Mouse (Mus musculus) mesoderm, embryonic 11.5 days (tissue): ENCODE results near the gene Nectin1.

Source experiments
- DNase-seq: peaks from one replicate; pipeline ENCODE4 v3.0.0-alpha.2; 2012; ENCODE audit warnings: low read depth, low spot score

Gene Nectin1

DNA sequence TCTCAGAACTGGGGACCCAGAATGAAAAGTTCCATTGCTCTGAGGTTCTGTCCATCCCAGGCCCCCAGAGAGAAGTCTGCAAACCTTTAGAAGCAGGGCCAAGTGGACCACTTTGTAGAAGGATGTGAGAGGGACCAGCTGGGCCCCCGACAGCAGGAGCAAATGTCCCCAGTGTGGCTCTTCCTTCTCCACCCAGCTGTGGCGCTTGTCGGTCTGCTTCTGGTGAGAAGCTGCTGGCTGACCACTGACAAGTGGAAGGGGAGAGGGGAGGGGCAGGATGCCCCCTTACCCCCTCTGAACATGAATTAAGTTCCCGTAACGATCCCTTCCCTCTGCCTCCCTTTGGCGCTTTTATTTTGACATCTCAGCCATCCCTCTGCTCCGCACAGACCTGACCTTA is 54.0 kb downstream of the Nectin1 start:
- DNase-seq = no peak

DNA sequence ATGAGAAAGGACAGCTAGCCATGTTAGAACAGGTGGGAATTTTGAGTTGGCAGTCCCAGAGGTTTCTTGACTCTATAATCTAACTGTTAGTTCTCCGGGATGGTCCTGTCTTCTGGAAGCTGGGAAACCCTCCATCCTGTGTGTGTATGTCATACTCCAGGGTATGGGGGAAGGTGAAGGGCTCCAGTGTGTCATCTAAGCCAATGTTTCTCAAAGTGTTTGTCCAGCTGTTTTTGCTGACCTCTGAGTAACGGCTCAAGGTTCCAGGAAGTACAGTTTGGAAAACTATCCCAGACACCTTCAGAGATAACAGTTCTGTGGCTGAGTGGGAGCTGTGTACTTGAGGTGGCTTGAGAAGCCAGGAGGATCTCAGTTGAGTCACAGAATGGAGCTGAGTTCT is 56.7 kb downstream of the Nectin1 start:
- no peak for DNase-seq

DNA sequence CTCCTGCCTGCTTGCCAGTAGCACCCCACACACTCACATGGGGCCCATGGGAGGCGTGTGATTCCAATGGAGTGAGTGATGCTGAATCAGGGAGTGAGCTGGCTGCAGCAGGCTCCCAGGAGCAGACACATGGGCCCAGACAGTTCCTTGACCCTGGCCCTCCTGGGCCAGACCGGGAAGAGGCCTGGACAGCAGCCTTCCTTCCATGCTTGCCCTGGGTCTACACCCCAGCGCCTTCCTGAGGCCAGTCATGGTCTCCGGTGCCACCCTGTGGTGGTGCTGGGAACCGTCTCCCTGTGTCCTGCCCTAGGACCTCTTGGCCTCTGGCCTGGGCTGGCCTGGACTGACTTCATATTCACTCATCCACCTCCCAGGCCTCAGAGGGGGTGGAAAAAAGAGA is 58.1 kb downstream of the Nectin1 start:
- DNase-seq = peak; percentile 65

DNA sequence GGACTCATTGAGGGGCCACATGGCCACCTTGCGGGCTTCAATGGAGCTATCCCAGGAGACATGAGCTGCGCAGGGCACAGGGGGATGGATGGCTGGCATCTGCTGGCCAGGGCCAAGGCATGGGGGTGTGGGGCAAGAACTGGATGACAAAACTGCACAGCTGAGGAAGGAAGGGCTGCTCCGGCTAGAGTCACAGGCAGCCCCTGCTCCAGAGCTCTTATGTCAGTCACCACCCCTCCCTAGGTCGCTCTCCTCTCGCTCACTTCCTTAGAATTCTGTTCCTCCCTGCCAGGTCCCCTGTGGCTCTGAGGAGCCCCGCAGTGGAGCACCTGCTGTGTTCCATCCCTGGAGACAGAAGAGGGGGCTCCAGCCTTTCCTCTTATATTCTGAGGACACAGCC is 63.8 kb downstream of the Nectin1 start:
- peak; percentile 36 for DNase-seq

DNA sequence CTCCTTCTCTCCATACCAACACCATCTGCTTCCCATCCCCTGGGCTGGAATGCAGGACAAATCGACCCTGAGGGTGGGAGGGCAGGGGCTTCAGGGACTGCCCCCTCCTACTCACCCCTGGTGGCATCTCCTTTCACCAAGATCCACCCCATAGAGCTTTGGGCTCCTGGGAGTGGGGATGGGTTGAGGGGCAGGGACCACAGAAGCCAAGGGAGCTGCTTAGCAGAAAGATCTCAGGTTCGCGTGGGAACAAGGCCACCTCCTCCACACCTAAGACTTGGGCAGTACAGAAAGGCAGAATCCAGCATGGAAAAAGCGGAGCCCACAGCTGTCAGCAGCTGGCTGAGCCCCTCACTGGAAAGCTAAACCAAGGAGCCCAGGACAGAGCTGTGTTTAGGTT is 64.3 kb downstream of the Nectin1 start:
- peak; percentile 54 for DNase-seq

DNA sequence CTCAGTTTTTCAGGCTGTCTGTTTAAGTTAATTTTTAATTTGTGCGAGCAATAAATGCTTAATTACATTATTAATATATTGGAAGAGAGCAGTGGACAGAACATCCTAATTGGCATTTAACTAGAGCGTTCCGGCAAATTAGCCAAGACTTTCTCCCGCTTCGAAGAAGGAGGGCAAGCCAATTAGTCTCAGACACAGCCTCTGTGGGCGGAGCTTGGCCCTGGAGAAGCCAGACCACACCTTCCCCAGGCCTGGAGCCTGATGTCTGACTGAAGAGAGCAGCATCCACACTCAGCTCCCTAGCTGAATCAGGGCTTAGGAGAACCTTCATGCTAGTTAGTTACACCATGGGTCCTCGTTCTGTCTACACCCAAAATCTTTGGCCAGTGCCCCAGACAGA is 64.8 kb downstream of the Nectin1 start:
- DNase-seq = no peak

DNA sequence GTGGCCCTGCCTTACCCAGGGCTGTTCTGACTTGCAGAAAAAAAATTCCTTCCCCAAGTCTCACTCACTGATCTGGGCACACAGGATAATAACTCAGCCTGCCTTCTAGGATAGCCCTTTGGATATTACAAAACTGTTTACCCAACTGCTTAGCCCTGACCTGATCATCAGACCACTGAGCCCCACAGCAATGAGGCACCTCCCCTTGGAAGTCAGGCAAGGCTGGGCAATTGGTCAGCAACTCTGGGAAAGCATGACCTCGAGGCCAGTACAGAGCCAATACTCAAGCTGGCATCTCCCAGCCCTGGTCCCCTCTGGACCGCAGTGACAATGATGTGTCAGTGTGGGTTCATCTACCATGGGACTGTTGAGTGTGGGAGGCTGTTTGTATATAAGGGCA is 69.4 kb downstream of the Nectin1 start:
- DNase-seq = no peak

DNA sequence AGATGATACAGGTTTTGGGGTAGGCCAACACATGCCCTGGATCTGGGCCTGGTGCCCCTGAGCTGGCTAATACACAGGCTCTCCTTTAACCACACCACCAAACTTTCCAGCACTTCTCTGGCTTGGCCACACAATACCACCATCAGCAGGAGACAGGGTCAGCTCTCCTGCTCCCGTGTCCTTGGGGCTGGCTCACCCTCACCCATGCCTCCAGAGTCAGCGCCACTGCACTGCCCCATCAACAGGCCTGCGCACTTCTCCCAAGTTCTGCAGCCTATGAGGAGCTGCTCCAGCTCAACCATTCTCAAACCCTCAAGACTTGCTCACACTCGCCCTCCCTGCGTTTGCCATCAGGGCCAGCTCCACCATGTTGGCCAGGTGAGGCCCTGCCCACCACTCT is 78.4 kb downstream of the Nectin1 start:
- DNase-seq = no peak

DNA sequence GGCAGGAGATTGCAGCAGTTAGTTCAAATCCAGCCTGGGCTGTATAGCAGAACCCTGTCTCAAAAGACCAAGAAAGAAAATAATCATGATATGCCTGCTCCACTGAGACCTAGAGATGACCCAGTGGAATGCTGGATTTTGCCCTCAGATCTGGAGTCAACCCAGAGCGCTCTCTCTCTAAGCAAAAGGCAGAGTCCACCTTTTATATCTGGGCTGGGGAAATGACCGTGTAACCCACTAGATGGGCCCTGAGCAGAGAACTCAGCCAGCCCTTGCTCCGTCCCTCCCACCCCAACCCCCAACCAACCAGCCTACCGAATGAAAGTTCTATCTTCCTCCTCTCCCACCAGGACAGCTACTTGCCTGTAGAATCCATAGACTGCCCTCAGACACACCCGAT is 81.4 kb downstream of the Nectin1 start:
- DNase-seq = no peak

DNA sequence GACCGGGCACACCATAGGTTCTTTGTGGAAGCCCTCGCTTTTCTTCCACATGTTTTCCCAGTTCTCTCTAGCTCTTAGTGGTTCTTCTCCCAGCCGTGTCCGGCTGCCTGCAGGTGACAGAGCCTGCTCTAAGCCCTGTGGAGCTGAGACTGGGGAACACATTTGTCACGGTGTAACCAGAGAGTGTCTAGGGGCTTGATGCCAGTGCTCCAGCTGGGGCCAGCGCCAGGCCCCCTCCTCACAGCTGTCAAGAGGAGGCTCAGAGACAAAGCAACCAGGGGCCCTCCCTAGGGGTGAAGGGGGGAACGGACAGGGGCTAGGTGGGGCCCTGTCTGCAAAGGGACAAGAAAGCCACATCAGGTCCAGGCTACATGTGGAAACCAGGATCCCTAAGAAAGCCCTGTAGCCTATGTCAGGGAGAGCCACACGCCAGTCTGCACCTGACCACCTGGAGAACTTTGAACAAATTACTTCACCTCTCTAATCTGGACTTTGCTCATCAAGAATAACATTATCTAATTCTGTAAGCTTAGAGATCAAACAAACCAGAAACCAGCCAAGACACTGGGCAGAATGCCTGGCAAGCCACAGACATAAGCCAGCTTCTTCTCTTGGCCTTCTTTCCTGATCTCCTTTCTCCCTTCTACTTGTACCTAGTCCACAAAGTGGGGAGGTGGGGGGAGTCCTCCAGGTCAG is 82.9 kb downstream of the Nectin1 start:
- DNase-seq = no peak

DNA sequence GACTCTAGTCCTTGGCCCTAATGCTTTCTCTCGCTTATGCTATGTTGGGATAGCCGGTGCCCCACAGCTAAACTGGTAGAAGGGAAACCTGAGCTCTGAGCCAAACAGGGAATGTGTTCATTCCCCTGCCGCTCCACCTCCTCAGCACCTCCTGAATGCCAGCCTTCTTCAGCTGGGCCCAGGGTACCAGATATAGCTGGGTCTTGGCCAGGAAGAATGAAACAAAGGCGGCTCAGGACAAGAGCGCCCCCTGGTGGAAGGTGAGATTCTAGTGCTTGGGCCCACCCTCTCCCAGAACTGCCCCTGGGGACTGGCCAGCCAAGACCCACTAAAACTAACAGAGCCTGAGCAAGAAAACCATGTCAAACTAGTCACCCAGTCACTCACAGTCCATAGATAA is 83.8 kb downstream of the Nectin1 start:
- peak; percentile 54 for DNase-seq

DNA sequence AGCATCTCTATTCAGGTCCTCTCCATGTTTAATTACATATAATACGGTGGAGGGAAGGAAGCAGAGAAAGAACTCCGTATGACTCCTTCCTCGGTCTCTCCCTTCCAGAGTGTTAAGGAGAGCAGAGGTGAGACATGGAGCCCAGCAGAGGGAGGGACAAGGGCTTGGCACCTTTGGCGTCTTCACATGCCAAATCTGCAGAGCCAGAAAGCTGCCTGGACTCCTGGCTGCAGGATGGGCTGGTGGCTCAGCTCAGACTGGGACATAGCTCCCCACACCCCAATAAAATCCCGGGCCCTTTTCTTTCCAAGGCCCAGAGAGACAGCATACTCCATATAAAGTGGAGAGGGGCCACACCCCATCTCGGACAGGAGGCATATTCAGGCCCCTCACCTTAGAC is 85.2 kb downstream of the Nectin1 start:
- no peak for DNase-seq

DNA sequence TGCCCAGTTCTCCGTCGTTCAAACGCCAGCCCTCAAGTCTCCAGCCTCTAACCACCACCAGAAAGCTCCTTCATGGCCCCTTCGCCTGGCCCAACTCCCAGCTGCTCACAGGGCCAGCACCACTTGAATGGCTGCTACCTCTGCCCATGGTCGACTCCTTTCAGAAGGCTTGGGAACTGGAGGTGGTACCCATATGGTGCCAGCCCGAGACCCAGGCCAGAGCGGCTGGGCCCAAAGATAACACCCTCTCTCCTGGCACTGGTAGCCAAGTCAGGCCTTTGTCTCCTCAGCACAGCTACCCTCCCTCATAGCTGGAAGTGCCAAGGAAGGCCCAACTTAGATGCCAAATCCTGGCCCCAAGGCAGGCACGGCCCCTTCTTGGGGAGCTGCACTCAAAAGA is 89.4 kb downstream of the Nectin1 start:
- no peak for DNase-seq

DNA sequence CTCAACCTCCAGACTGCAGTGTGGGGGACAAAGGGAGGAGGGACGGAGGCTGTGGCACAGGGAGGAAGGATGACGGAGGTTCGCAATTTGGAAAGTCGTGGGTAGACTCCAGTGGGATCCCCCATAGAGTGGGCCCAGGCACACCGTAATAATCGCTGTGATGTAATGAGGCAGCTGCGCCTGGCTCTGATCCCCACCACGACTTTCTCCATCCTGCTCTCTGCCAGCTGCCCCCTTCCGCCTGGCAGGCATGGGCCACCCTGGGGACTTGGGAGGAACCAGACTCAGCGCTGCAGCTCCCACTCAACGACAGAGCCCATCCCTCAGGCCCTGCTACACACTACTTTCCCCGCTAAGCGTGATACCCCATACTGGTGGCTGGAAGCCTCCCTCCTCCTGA is 90.5 kb downstream of the Nectin1 start:
- no peak for DNase-seq

DNA sequence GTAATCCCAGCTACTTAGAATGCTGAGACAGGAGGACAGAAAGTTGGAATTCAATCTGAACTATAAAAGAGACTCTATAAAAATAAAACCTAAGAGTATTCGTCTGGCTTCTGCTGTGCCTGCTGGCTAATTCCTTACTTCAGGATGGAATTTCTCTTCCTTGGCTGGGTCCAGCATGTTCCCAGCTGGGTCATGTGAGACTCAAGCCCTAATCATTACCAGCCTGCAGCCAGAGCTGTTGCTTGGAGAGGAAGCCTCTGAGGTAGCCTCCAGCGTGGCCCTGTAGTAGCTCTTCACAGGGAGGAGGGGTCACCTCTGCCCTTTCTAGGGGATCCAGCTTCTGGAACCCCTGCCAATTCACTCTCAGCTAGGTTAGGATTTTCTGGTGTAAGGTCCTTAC is 94.8 kb downstream of the Nectin1 start:
- DNase-seq = no peak

DNA sequence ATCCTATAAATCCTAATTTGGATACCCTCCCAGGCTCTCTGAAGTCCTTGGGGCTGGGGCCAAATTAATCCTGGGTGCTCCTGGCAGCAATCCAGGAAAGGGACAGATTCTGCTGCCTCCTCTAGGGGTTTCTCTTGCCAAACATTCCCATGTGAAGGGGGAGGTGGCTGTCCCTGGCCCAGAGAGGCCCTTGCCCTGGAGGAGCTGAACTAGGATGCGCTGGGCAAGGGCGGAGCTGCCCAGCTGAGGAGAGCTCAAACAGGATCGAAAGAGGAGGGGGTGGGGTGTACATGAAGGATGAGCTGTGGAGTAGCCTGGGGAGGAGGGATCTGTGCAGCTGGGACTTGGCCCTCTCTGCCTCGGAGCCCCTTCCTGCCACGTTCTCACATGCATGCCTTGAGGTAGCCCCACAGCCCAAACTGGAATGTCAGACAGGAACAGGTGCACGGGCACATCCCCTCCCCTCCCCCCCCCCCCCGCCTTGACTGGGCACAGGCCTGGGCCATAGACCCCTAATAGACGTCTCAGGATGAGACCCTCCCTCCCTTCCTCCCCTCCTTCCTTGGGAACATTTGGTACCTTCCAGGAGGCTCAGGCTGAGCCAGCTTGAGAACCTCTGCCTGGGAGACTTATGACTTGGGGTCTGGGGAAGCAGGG is 99.3 kb downstream of the Nectin1 start:
- DNase-seq = peak; percentile 65

DNA sequence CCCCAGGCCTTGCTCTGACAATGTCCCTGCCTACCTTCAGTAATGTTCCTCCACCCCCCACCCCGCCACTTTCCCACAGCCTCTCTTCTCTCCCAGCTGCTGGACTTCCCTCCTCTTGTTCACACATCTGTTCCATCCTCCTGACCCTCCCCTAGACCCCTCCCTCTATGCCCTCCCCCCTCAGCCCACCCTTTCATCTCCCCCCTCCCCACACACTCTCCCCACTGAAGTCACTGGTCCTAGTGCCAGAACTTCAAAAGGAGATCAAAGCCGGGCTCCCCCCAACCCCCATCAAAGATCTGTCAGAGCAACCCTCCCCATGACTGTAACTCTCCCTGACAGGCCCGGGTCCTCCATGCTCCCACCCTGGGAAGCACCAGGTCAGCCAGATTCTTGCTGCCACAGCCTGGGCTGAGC is 99.9 kb downstream of the Nectin1 start:
- peak; percentile 70 for DNase-seq

DNA sequence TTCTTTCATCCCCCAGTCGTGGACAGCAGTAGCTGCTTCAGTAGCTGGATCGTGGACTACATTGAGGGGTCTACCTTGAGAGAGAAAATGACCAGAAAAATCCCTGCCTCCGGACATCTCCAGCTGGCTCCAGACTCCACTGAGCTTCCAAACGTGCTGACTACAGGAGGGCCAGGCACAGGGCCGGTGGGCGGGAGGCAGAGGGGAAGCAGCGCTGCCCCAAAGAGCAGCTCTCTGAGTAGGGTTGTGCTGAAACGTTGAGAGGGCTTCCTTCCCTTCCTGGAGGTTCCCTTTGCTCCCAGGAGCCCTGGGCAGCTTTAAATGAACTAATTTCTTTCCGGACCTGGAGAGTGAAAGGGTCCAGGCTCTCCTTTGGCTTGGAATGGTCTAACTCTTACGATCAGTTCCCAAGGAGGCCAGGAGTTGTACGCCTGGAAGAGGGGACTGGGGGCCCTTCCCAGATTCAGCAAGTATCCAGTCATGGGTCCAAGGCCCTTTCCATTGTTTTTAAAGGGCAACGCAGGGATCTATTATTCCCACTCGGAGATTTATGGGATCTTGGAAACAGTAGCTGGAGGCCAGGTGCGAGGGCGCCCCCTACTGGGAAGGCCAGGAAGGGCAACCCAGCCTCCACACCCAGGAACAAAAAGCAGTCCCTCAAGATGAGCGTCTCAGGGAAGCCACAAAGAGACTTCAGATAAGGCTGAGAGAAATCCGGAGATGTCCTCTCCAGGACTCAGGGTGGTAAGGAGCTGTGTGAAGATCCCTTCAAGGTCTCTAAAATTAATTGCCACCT is 102.1 kb downstream of the Nectin1 start:
- peak; percentile 65 for DNase-seq

DNA sequence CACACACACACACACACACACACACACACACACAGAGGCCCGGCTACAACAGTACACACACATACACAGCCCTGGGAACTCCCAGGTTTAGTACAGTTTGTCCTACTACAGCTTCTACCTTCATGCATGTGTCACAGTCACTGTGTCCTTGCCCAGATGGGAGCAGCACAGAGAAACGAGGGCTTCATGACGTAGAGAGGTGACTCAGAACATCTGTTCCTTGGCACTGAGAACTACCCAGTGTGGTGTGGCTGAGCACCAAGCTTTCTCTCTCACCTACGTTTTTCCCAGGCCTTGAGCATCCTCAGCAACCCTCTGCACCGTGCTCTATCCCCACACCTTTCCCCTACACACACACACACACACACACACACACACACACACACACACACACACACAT is 104.1 kb downstream of the Nectin1 start:
- DNase-seq = no peak

DNA sequence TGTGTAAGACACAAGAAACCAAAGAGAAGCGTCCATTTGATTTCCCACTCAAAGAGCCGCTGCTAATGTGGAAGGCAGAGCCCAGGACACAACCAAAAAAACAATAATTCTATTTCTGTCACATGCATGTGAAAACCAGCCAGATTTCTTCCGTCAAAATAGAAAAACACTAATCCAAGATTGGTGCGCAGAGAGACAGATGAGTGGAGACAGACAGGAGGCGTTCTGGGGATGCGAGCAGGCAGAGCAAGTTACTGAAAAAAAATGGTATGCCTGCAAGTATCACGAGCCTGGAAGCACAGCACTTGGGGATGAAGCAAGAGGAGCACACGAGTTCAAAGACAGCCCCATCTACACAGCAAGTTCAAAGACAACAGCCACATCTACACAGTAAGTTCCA is 106.5 kb downstream of the Nectin1 start:
- no peak for DNase-seq

DNA sequence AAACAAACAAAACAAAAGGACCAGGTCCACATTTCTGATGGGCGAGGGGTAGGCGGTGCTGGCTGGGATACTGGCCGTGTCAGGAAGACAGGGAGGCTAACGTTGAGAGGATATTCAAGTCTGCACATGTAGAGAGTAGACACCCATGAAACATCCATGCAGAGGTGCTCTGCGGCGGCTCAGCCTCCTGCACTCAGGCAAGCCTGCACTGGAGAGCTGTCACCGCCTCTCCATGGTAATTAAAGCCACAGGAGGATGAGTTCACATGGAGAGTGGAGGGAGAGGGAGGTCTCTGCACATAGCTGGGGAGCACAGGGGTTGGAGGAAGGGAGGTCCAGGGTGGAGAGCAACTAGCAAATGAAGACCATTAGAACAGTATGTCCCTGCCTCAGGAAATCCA is 107.4 kb downstream of the Nectin1 start:
- no peak for DNase-seq

DNA sequence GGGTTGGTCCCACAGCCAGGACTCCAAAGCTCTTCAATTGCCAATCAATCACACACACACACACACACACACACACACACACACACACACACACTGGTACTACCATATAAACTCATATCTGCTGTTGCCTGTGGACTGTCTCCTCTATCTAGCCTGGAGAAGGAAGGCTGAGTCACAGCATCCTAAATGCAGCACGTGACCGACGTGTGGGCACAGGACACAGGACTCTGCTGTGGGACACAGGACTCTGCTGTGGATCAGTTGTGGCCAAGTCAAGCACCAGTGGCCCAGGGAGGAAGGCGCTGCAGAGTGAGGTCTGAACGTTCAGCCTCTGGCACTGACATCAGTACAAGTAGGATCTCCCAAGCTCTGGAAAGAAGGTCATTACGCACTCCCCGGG is 112.1 kb downstream of the Nectin1 start:
- DNase-seq = no peak
